Mouse (Mus musculus) ES-Bruce4 (cell line): Measurements from ENCODE around the gene Rhoh. TPM values are rescaled to one million over a fixed set of nuclear protein-coding genes. Genes with fewer than 3 reads are reported as not detected.

Experiments
- H3K27ac ChIP-seq: 2 replicates; pipeline ENCODE4 v1.5.1; 2012; ENCODE audit warnings: low read length, inconsistent platforms; ENCODE audit not compliant: insufficient read depth
- H3K27me3 ChIP-seq: 2 replicates; pipeline ENCODE4 v1.6.1; 2012; ENCODE audit warnings: mild to moderate bottlenecking, low read length, inconsistent platforms; ENCODE audit not compliant: control insufficient read depth, poor library complexity, insufficient read depth, severe bottlenecking
- H3K36me3 ChIP-seq: 2 replicates; pipeline ENCODE4 v1.6.1; 2012; ENCODE audit warnings: inconsistent platforms, mild to moderate bottlenecking, low read length, moderate library complexity; ENCODE audit not compliant: control insufficient read depth, poor library complexity, insufficient read depth, severe bottlenecking
- H3K4me1 ChIP-seq: one replicate; pipeline ENCODE4 v1.8.1; 2011; ENCODE audit warnings: low read length; ENCODE audit not compliant: control insufficient read depth, insufficient read depth
- H3K4me3 ChIP-seq: 2 replicates; pipeline ENCODE4 v1.5.1; 2011; ENCODE audit warnings: low read depth, mild to moderate bottlenecking, low read length
- H3K9ac ChIP-seq: 2 replicates; pipeline ENCODE4 v1.6.1; 2012; ENCODE audit warnings: low read depth, mild to moderate bottlenecking, inconsistent platforms; ENCODE audit not compliant: poor library complexity, severe bottlenecking
- H3K9me3 ChIP-seq: replicated peaks from 2 replicates; pipeline ENCODE4 v1.6.1; 2012; ENCODE audit warnings: mild to moderate bottlenecking, low read length, inconsistent platforms; ENCODE audit not compliant: control insufficient read depth, poor library complexity, insufficient read depth, severe bottlenecking
- CTCF ChIP-seq: IDR thresholded peaks from one replicate; pipeline ENCODE4 v1.8.1; 2011; ENCODE audit warnings: low read depth, low read length
- EP300 ChIP-seq: IDR thresholded peaks from 2 replicates; pipeline ENCODE4 v1.6.1; 2011; ENCODE audit warnings: low read depth, low read length; ENCODE audit not compliant: insufficient read depth
- POLR2A ChIP-seq: IDR thresholded peaks from one replicate; pipeline ENCODE4 v1.8.1; 2011; ENCODE audit warnings: low read length; ENCODE audit not compliant: insufficient read depth
- polyA plus RNA-seq: library from polyadenylated mRNA; stranded (reverse); fragments of >200 nt; gene quantifications from 2 replicates; pipeline ENCODE4 v1.2.4, GENCODE M21; 2011; ENCODE audit warnings: low read depth; ENCODE audit not compliant: missing spikeins, insufficient read depth, insufficient read length

Rhoh gene
- 0.12 TPM in 1 of 2 replicates, not detected in the other for polyA plus RNA-seq

- H3K9ac ChIP-seq: no peak within 1 kb of the TSS
- TF ChIP-seq CTCF (no peak), POLR2A (no peak), EP300 (no peak)
- H3K4me3 ChIP-seq: no peak within 1 kb of the TSS
- no peaks in the 10 kb centered on the region; the same call in 1 of the 2 replicates for H3K27me3 ChIP-seq
- no peaks in the 10 kb centered on the region for H3K4me1 ChIP-seq
- H3K9me3 ChIP-seq: no peaks in the 10 kb centered on the region
- H3K27ac ChIP-seq: no peak within 1 kb of the TSS
- no peaks in the 10 kb centered on the region for H3K36me3 ChIP-seq
These were observed at the start of gene Rhoh for GRCm38 (mm10) chr5:65861154-65861944. Gene Rhoh, plus strand, starts transcription at chr5:65861213.

GRCm38 (mm10) chr5:65823601-65824133 lies 37.3 kb upstream of the Rhoh start:
- H3K27me3 ChIP-seq: no peaks in the 10 kb centered on the region
- H3K4me3 ChIP-seq: no peak overlapping the region
- TF ChIP-seq EP300 (no peak), CTCF (peak; percentile 62), POLR2A (no peak)
- H3K4me1 ChIP-seq: no peaks in the 10 kb centered on the region
- H3K9me3 ChIP-seq: no peaks in the 10 kb centered on the region
- H3K36me3 ChIP-seq: no peaks in the 10 kb centered on the region; the same call in 1 of the 2 replicates
- H3K9ac ChIP-seq: no peak overlapping the region
- H3K27ac ChIP-seq: no peak overlapping the region

- Histone ChIP-seq H3K9ac (no peak overlapping the region), H3K27me3 (no peaks in the 10 kb centered on the region), H3K4me1 (no peaks in the 10 kb centered on the region), H3K9me3 (no peaks in the 10 kb centered on the region), H3K4me3 (no peak overlapping the region), H3K27ac (no peak overlapping the region), H3K36me3 (no peaks in the 10 kb centered on the region; the same call in 1 of the 2 replicates)
- TF ChIP-seq POLR2A (no peak), EP300 (no peak), CTCF (no peak)
These were observed 34.5 kb upstream of the Rhoh start for GRCm38 (mm10) chr5:65826476-65826875.

- H3K4me1 ChIP-seq: no peaks in the 10 kb centered on the region
- TF ChIP-seq EP300: no peak
- no peak for TF ChIP-seq POLR2A
- TF ChIP-seq CTCF: no peak
- no peak overlapping the region for H3K4me3 ChIP-seq
- no peak overlapping the region for H3K9ac ChIP-seq
- no peaks in the 10 kb centered on the region for H3K9me3 ChIP-seq
- H3K27me3 ChIP-seq: no peaks in the 10 kb centered on the region
- H3K36me3 ChIP-seq: no peaks in the 10 kb centered on the region; the same call in 1 of the 2 replicates
- no peak overlapping the region for H3K27ac ChIP-seq
These were observed 33.9 kb upstream of the Rhoh start for GRCm38 (mm10) chr5:65827102-65827501.

- Histone ChIP-seq H3K4me1 (no peaks in the 10 kb centered on the region), H3K27me3 (no peaks in the 10 kb centered on the region), H3K9me3 (no peaks in the 10 kb centered on the region), H3K9ac (no peak overlapping the region), H3K4me3 (no peak overlapping the region), H3K27ac (no peak overlapping the region), H3K36me3 (no peaks in the 10 kb centered on the region; the same call in 1 of the 2 replicates)
- TF ChIP-seq CTCF: no peak
- TF ChIP-seq EP300: no peak
- TF ChIP-seq POLR2A: no peak
These were observed 32.8 kb upstream of the Rhoh start for GRCm38 (mm10) chr5:65828261-65828660.

- H3K27ac ChIP-seq: no peak overlapping the region
These were observed 32.0 kb upstream of the Rhoh start for GRCm38 (mm10) chr5:65829059-65829458.

More at GRCm38 (mm10) chr5:65829059-65829458, 32.0 kb upstream of the Rhoh start:
- Histone ChIP-seq H3K9ac (no peak overlapping the region), H3K4me1 (no peaks in the 10 kb centered on the region), H3K4me3 (no peak overlapping the region), H3K9me3 (no peaks in the 10 kb centered on the region), H3K27me3 (no peaks in the 10 kb centered on the region), H3K36me3 (no peaks in the 10 kb centered on the region; the same call in 1 of the 2 replicates)
- TF ChIP-seq CTCF: no peak
